Mouse (Mus musculus) testis, adult 2 months (tissue): Measurements from ENCODE around the gene Fut8.

Source experiments
- CTCF ChIP-seq: fragments of 200-500 bp; IDR thresholded peaks from 2 replicates; pipeline ENCODE4 v1.5.1; 2012; ENCODE audit warnings: low read depth, mild to moderate bottlenecking, inconsistent platforms, low read length, moderate library complexity; ENCODE audit not compliant: control insufficient read depth, insufficient read depth, insufficient replicate concordance
- POLR2A ChIP-seq: fragments of 200-500 bp; IDR thresholded peaks from 2 replicates; pipeline ENCODE4 v1.6.1; 2012; ENCODE audit warnings: low read depth, mild to moderate bottlenecking, inconsistent platforms, low read length, moderate library complexity; ENCODE audit not compliant: control insufficient read depth

GRCm38 (mm10) chr12:77191478-77192271 is 46.2 kb upstream of the Fut8 start:
- no peak for TF ChIP-seq CTCF
- no peak for TF ChIP-seq POLR2A
